Mouse (Mus musculus) liver, postnatal 0 days (tissue): ENCODE data around the gene Atg4a.

Experiments
- CTCF ChIP-seq: sonication (generic); IDR thresholded peaks from 2 replicates; pipeline ENCODE4 v1.5.1; 2016; ENCODE audit warnings: antibody characterized with exemption, low read depth
- EP300 ChIP-seq: IDR thresholded peaks from 2 replicates; pipeline ENCODE4 v1.6.1; 2016; ENCODE audit warnings: antibody characterized with exemption, low read depth, mild to moderate bottlenecking

GRCm38 (mm10) chrX:141160371-141160770 is 203.7 kb downstream of the Atg4a start:
- TF ChIP-seq CTCF (no peak), EP300 (no peak)
